Mouse (Mus musculus): ENCODE results near the gene Gm42906.

DNA sequence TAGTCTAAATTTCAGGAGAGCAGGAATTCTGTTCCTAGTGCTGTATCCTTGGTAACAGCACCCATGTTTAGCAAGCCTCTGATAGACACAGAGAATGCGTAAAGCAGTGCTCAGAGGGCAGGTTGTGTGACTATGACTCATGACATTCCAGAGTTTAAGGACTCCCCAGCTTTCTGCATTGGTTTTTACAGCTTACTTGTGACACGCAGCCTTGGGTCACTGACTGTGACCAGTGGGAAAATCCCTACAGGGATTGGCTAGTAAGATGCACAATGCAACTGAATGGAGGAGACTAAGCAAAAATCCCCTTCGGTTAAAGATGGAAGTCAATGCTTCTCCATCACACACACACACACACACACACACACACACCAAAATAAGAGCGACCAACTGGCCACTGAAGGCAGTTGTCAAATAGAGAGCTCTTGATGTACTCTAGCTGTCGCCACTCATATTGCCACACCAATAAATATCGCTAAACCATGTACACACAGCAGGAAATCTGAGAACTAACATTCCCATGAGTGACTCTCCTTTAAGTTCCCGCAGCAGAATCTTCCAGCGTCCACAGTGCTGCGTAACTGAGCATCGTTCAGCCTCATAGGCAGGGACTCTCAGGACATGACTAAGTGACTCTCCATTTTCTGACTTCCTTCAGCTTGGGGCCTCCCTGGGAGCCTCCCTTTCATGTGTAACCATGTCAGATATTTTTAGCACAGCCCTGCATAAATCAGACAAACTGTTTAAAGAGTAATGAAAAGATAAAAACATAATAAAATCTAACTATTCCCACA, 112.0 kb downstream of the Gm42906 start:
- TF ChIP-seq CTCF (IDR thresholded peaks at IDR 0.05; ENCODE audit: insufficient read depth, low read depth, low read length) (no peak), POLR2A (IDR thresholded peaks at IDR 0.05; ENCODE audit: insufficient read depth, low read depth, low read length) (no peak)

Measured in olfactory bulb, adult 2 months (tissue).